Mouse (Mus musculus): ENCODE data around the gene Susd2. TPM values are rescaled to one million over a fixed set of nuclear protein-coding genes. Genes with fewer than 3 reads are reported as not detected.

The Susd2 gene
- polyA plus RNA-seq, 1 experiment from 2014 or later: 1.9 TPM

DNA sequence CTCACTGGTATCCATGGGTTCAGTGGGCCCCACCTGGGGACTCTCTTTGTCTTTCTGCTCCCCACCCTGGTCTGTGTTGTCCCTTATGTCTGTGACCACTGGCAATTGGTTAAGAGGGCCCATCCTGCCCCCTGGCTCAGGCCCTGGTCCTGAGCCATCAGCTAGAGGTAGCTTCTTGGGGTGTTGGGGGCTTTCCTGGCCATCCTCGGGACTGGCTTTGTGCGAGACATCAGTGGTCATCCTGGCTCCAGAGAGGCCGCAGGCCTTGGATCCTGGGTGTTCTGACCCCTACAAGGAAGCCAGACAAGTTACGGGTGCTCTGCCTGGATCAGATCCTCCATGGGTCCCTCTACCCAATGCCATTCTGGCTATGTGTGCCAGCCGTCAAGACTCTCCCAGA is 13.4 kb upstream of the Susd2 start:
- DNase-seq (ENCODE audit: low spot score): no peak

DNA sequence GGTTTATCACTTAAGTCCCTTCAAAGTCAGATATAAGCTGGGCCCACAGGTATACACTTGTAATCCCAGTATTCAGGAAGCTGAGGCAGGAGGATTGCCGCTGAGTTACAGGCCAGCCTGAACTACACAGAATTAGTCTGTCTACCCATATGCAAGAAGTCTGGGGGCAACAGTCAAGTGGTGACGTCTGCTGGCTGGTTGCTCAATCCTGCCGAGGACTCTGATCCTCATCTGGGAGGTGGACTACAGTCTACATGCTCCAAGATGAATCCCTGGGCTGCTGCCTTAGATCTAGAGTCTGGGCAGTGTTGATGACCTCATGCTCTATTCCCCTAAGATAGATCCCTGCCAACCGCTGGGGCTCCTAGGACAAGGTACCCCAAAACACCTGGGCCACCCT is 10.2 kb upstream of the Susd2 start:
- no peak for DNase-seq (ENCODE audit: low spot score)

DNA sequence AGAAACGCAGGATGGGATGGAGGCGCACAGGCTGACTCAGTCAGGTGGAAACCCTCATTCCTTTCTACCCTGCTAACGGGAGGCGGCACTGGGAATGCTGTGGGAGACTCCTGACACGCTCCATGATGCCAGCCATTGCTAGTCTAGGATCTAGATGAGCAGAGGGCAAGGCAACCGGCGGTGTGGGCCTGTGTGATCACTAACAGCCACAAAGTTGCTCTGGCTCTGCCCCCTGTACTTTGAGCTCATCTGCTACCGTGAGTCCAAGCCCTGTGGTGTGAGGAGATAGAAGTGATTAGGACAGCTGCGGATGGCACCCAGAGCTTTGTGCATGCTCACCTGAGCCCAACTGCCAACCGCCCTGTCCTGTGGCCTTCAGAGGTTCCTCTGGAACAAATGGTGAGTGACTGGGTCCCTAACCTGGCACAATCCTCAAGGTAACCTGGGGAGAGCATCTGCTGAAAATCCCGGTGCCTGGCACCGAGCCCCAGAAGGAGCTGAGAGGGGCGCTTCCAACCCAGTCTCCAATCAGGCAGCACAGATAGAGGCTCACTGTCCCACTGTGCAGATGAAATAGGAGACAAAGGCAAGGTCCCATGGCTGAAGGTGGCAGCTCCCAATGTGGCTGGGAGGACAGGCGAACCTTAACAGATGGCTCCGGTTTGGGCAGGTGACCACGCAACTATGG is 7.7 kb upstream of the Susd2 start:
- no peak for DNase-seq (ENCODE audit: low spot score)

DNA sequence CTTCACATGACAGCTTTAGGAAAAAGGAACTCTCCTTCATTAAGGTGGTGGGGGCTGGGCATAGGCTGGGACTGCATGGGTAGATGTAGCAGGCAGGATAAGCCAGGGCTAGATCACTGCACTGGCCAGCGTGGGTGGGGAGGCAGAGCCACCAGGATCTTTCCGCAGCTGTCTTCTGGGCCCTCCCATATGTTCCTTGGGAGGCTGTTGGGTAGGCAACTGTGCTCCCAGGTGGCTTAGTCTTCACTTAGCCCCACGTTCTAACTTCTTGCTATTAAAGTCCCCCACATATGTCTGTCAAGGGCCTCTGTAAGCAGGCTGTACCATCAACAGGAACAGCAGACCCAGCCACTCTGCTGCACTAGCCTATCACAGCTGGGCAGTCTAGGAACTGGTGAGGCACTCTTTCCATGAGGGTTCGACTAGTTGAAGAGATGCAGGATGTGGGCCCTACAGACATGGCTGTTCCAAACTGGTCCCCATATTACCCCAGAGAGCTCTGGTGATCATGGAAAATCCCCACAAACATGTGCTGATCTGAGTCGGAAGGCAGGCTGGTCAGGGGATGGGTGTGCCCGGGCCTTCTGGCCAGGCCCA is 6.6 kb upstream of the Susd2 start:
- no peak for DNase-seq (ENCODE audit: low spot score)

DNA sequence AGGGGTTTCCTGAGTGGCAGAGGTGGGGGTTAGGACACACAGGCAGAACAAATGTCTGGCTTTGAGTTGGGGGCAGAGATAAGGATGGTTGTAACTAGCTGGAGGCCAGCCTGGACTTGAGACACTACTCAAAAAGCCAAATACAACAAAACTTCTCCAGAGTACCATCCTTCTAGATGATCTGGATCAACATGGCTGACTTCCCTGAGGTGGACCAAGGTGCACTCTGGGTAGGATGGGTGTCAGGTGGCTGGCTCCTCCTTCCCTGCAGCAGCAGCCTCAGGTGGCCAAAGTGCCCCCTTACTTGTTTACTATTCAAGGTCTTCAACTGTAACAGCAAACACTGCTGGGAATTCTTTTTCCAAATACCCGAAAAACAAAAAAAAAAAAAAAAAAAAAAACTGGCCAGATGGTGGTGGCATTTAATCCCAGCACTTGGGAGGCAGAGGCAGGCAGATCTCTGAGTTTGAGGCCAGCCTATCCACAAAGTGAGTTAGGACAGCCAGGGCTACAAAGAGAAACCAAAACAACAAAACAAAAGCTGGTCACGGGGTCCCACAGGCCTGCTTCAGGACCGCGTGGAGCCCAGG is 5.7 kb upstream of the Susd2 start:
- no peak for DNase-seq (ENCODE audit: low spot score)

DNA sequence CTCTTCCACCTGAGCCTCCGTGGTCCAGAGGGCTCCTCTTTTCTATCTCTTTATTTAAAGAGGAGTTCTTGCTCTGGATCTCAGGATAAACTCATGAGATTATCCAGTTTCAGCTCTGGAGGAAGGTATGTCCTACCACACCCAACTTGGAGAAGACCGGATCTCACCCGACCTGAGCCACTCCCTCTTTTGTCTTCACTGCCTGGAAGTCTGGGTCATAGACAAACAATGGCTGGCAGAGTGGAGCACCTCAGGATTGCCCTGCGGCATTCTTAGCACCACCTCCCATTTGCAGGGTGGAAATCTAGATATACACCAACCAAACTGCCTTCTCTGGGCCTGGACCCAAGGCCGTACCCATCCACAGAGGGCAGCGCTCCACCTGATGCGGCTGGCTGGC is 5.2 kb upstream of the Susd2 start:
- DNase-seq (ENCODE audit: low spot score): no peak

DNA sequence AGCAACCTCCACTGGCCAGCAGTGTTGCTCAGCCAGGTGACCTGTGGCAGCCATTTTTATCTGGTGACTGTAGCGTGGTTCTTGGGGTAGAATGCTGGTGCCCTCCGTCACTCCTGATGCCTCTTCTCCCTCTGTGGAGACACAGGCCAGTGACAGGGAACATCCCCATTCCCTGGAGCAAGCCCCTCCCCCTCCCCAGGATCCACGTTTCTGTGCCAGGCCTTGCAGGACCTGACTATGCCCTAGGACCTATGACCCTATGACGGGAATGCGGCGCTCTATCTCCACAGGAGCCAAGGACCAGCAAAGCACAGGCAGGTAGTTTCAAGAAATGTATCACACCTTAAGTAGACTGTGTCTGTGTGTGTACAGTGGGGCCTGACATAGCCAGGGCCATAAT is 4.3 kb upstream of the Susd2 start:
- no peak for DNase-seq (ENCODE audit: low spot score)

DNA sequence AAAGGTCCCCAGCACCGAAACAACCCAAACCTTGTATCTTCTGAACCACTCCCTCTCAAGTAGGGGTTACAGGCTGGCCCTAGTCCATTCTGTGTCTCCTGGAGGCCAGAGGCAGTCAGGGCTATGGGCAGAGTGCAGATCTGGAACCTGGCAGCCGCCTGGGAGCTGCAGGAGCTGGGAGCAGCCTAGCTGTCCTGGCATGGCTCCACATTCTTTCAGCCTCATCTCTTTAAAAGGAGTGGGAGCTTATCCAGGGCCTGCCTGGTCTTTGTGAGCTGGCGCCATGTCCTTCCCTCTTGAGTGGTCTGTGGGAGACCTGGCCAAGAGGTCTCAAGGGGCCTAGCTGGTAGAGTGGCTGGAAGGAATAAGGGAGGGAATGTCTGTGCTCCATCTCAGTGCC is 3.6 kb upstream of the Susd2 start:
- DNase-seq (ENCODE audit: low spot score): no peak

DNA sequence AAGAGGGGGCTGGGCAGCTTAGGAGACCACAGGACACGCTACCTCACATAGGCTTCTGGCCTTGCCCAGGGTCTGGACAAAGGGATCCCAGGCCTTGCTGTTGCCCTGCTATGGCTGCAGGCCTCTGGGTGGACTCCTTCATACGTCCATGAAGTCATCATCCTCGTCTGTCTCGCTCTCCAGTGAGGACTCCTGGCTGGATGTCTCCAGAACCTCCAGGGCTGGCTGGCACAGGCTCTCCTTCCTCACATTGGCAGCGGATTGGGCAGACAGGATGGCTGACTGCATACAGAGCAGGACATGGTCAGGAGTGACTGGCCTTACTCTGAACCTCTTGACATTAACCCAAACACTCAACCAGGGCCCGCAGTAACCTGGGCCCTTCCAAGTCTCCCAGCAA is 2.6 kb upstream of the Susd2 start:
- DNase-seq (ENCODE audit: low spot score): no peak

DNA sequence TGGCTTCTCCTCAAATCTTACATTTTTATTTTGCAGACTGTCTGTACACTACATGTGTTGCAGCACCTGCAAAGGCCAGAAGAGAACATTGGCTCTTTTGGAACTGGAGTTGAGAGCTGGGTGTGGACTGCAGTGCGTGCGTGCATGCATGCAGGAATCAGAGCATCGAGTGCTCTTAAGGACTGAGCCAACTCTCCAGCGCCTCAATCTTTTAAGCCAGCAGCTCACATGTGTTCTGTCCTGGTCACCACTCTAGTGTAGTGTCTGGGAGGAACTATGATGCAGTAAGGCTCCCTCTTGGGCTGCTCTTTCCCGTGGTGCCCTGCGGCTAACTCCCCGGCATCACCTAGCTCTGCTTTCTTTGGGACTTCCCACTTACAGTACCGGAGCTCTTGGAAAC is 1.8 kb upstream of the Susd2 start:
- no peak for DNase-seq (ENCODE audit: low spot score)

DNA sequence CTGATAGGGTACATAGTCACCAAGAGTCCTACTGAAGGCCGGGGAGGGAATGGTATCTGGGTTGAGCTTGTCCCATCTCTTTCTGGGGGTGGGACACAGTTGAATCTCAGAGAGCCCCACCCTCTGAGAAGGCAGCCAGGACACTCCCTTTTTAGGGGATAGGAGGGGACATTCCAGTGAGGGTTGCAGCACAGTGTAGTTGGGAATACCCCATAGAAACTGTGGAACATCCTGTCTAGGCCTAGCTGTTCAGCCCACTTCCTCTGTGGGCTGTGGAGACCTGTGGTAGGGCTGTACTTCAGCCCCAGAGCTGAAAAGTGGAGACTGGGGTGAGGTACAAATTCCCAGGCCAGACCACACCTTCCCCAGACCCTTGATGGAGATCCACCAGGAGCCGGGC is 917 bp downstream of the Susd2 start:
- DNase-seq (ENCODE audit: low spot score): no peak

DNA sequence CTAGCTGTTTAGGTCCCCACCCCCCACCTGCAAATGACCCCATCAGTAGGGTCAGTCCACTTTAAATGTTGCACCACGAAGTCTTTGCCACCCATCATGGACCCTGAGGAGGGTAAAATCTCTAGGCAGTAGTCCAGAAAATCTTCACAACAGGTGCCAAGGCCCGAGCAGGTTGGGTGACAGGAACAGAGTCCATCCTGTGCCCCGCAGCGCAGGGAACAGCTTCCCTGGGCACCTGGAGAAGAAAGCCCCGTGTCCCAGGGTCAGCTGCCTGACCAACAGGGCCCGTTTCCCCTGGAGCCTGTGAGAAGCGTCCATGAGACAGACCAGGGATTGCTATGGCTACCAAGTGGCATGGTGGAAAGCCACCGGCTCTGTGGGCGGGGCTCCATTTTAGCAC is 1.4 kb downstream of the Susd2 start:
- no peak for DNase-seq (ENCODE audit: low spot score)

DNA sequence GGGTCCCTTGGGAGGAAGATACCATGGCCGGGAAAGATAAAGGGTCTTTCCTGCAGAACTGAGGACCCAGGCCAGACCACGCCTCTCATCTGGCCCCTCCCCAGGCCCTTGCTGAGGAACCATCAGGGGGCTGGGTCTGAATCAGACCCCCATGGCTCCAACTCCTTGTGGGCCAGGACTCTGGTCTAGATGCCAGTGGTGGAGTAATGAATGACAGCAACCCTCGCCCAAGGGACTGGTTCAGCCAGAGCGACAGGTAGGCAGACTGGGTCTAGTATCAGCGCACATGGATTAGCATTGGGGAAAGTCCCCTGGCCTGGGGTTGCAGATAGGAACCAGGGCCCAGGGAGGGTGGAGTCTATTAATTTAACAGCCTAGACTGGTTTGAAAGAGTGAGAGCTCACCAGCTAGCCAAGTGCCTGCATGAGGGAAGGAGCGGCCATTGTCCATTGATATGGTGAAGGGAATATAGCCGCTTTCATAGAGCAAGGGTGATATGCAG is 2.0 kb downstream of the Susd2 start:
- DNase-seq (ENCODE audit: low spot score): no peak

DNA sequence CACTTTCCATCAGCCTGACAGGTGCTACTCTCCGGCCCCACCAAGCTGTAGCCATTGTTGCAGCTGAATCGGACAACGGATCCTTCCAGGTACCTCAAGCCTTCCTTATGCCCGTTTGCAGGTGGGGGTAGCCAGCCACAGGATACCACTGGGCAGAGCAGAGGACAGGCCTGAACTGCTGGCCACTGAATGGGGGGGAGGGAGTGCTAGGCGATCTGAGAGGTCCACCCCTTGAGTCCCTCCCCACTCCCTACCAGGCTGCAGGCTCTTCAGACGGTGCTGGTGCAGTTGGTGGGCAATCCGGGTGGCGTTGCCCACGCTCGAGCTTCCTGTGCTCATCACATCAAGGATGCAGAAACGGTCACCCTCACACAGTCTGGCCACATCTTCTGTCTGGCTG is 6.1 kb downstream of the Susd2 start:
- DNase-seq (ENCODE audit: low spot score): no peak

DNA sequence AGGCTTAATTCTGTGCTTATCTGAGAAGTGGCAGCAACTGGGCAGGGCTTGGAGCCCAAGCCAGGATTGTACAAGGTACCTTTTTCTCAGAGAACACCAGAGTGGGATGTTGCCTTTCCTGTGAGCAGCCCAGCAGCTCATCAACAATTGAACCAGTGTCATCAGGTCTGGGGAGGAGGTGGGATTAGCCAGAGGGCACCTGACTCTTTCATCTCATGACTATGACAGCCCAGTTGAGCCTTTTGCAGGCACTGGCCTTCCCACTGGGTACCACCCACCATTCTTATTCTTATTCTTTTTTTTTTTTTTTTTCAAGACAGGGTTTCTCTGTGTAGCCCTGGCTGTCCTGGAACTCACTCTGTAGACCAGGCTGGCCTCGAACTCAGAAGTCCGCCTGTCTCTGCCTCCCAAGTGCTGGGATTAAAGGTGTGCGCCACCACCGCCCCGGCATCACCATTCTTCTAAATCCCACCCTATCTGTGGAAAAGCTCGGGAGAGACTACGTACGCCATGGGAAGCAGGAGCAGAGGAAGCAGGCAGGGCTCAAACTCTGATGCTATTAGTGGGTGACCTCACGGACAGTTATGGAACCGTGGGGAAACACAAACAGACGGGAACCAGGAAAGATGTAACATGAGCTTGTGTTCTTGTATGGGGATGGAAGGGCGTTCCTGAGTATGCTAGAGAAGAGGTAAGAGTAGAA is 7.6 kb downstream of the Susd2 start:
- DNase-seq (ENCODE audit: low spot score): no peak

DNA sequence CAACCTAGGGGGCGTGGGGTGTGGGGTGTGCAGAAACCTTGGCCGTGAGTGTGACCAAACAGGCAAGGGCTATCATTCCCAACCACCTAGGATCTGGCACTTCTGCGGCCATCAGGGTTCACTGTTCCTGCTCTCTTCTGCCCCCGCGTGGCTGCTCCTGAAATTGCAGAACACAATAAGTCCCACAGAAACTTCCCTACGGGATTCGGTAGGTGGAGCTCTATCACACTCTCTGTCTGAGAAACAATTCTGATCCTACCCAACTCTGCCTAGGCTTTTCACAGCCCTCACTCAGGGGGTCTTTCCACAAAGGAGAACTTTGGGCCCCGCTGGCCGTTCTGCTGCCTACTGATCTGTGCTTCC is 8.1 kb downstream of the Susd2 start:
- peak; percentile 76 for DNase-seq (ENCODE audit: low spot score)

DNA sequence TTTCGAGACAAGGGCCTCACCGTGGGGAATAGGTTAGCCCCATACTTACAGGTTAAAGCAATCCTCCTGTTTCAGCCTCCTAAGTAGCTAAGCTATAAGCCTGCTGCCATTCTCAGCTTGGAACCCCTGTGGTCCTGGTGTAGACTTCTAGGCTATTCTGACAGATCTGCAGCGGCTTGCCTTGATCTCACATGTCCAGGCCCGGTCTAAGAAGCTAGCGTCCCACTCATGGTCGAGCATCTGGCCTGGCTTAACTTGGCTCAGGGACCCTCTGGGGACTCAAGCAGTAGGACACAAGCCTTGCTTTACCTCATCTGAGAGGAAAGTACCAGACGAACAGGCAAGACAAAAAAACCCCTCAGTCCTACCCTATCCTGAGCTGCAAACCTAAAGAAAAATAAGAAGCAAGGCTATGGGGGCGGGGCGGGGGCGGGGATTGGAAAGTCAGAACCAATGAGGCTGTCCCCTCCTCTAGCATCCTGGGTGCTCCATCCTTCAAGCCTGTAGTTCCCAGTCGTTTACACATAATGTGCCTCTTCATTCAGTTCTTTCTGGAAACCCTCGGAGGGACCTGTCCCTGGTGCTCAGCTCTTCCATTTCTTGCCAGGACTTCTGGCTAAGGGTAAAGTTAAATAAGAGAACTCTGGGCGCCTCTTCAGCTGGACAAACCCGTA is 8.7 kb downstream of the Susd2 start:
- DNase-seq (ENCODE audit: low spot score): peak; percentile 4

DNA sequence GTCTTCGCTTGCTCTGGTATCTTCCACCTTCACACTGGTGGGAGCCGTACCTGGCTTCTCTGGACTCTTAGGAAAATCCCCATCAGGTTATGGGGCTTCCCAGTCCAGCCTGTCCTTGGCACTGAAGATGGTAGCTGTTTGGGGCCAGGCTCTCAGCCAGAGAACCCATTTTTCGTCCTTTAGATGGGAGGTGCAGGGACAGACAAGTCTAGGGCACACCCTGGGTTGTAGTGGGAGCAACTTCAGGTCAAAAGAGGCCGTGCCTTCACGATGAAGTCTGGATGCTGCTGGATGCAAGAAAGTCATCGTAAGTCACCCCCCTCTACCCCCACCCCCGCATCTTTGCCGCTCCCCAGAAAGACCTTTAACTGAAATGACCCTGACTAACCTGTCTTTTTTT is 9.2 kb downstream of the Susd2 start:
- DNase-seq (ENCODE audit: low spot score): no peak

DNA sequence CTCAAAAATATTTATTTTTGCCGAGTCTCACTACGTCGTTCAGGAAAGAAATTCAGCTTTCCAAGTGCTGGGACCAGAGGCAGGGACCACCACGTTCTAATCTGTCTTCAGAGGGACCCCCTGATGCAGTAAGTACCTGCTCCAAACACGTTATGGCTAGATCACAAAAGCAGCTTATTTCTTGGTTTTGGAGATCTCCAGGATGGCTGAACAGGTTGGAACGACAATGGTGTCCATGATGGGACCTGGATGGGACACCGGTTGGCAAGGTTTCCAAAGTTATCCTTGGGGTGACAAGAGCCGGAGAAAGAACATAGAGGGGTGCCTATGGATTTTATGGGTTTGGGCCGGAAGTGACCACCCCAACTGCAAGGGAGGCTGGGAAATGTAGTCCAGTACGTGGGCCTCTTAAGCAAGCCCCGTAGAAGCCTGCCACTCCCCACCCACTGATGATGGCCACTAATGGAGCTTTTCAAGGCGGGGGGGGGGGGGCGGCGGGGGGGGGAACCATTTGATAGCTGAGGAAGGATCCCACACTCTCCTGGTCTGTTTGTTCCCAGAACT is 10.2 kb downstream of the Susd2 start:
- DNase-seq (ENCODE audit: low spot score): no peak

DNA sequence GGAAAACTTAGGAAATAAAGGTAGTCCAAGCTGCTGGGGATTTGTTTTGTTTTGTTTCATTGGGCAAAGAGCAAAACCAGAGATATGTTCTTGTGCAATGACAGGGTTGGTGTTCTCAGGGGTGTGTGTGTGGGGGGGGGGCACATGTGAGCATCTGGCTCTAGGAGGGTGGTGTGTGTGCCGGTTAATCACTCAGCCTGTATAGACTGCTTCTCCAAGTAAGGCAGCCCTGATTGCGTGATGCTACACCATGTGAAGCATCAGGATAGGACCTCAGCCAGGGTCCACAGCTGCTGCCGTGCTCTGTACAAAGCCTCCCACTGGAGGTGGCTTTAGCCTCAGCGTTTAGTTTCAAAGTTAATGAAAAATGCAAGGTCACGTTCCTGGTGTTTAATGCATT is 10.8 kb downstream of the Susd2 start:
- no peak for DNase-seq (ENCODE audit: low spot score)

DNA sequence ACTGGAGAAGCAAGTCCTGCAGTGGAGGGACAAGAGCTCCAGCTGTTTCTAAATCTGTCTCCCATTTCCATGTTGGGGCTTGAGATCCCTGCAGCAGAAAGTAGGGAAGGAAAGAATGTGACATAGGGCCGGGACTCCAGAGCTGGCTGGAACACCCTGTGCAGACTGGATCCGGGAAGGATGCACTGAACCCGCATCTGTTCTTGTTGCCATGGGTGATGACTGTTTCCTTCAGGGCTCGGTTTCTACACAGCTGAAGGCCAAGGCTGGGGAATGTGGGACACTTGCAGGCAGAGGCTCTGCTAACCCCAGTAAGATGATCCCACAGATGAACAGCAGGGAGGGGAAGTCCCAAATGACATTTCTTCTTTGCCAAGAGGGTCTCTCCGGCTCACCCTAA is 11.2 kb downstream of the Susd2 start:
- DNase-seq (ENCODE audit: low spot score): no peak

DNA sequence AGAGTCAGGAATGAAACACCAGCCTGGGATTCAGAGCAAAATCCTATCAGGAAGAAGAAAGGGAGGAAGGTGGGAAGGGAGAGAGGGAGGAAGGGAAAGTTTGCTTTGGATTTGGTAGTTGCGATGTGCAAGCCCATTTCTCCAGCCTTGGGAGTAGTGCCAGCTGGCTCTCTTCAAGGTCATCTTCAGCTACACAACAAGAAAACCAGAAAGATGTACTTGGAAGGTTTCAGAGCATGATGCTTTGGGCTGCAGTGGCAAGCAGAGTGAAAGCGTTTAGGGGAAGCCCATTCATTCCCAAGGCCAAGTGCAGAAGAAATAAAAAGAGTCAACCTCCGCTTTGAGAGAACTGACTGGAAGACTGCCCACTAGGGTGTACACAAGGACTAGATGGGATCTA is 16.3 kb downstream of the Susd2 start:
- no peak for DNase-seq (ENCODE audit: low spot score)

All from thymus, postnatal 0 days (tissue).